Mouse (Mus musculus) megakaryocyte, embryonic 14.5 days (primary cell): ENCODE results near the gene Cadm4.

ENCODE experiments used
- FLI1 ChIP-seq: IDR thresholded peaks from 2 replicates; pipeline ENCODE4 v1.6.1; 2012; ENCODE audit warnings: low read length, inconsistent platforms, mixed read lengths
- GATA1 ChIP-seq: IDR thresholded peaks from 3 replicates; pipeline ENCODE4 v1.6.1; 2012; ENCODE audit warnings: mixed read lengths, low read length, inconsistent platforms, borderline replicate concordance

- TF ChIP-seq GATA1 (no peak), FLI1 (no peak)
Measured at GRCm38 (mm10) chr7:24437981-24438380, 43.8 kb upstream of the Cadm4 start.
